Mouse (Mus musculus) spleen, adult 2 months (tissue): Measurements from ENCODE around the gene Csrp3.

Source experiments
- CTCF ChIP-seq: fragments of 200-500 bp; IDR thresholded peaks from 2 replicates; pipeline ENCODE4 v1.5.1; 2011; ENCODE audit warnings: mild to moderate bottlenecking, inconsistent platforms; ENCODE audit not compliant: insufficient read depth, insufficient read length, insufficient replicate concordance; ENCODE audit errors: extremely low read depth
- POLR2A ChIP-seq: fragments of 200-500 bp; IDR thresholded peaks from 2 replicates; pipeline ENCODE4 v1.6.1; 2011; ENCODE audit warnings: low read depth, low read length, inconsistent platforms

DNA sequence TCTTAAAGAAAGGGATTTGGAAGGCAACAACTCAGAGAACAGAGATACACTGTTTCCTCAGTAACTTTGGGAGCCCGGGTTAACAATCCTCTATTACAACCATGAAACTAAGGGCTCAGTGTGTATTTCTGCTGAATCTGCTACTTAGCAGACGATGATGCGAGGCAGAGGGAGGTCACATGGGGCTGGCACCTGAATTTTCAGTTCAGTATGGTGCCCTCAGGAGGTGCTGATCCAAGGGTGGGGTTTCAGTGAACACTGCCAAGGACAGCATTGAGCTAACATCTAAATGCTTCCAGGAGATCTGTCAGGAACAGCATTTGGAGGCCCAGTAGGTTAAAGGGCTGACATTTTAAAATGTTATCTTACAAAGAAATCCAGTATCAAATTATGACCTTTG lies 31.7 kb upstream of the Csrp3 start:
- TF ChIP-seq CTCF (no peak), POLR2A (no peak)
